Mouse (Mus musculus) lung, adult 2 months (tissue): ENCODE data around the gene Spata31d1a. TPM values are rescaled to one million over a fixed set of nuclear protein-coding genes. Genes with fewer than 3 reads are reported as not detected.
"Not testable (repeated sequence)": the region's sequence is repeated elsewhere in the genome, so short reads cannot be mapped to it uniquely, and the experiment has no call there.

Experiments
- DNase-seq: peaks from one replicate; pipeline ENCODE4 v3.0.0; 2022
- H3K4me1 ChIP-seq: fragments of 200-500 bp; 2 replicates; pipeline ENCODE4 v1.6.1; 2011; ENCODE audit warnings: low read length; ENCODE audit not compliant: control insufficient read depth, insufficient read depth
- H3K4me3 ChIP-seq: fragments of 200-500 bp; replicated peaks from 2 replicates; pipeline ENCODE3; 2011; ENCODE audit warnings: low read depth, mild to moderate bottlenecking, control low read depth, low read length; ENCODE audit errors: extremely low read depth
- CTCF ChIP-seq: fragments of 200-500 bp; IDR thresholded peaks from 2 replicates; pipeline ENCODE4 v1.5.1; 2011; ENCODE audit warnings: mild to moderate bottlenecking, low read length, control low read depth; ENCODE audit not compliant: insufficient read depth
- POLR2A ChIP-seq: fragments of 200-500 bp; IDR thresholded peaks from 2 replicates; pipeline ENCODE4 v1.6.1; 2011; ENCODE audit warnings: low read depth, mild to moderate bottlenecking, control low read depth, low read length, borderline replicate concordance; ENCODE audit errors: extremely low read depth
- WGBS: fragments of 180-500 bp; shearing (Covaris S2); methylation state at CpG from one replicate; pipeline ENCODE4 v1.1.7; 2018; 5-methylcytosine and 5-hydroxymethylcytosine counted together
- polyA plus RNA-seq: library from polyadenylated mRNA; depleted of rRNA; stranded (reverse); fragments of >200 nt; gene quantifications from 2 replicates; pipeline ENCODE4 v1.2.3, GENCODE M21; 2012

Gene Spata31d1a
- polyA plus RNA-seq, 1 experiment: not detected

- TF ChIP-seq CTCF (no peak), POLR2A (no peak)
- Histone ChIP-seq H3K4me3 (no peak overlapping the region), H3K4me1 (no peaks in the 10 kb centered on the region)
- DNase-seq: no peak
- 23% methylated on average over 3 of the region's 3 CpGs for WGBS
Measured at GRCm38 (mm10) chr13:59735190-59735589, 25.1 kb upstream of the Spata31d1a start.

- 21% methylated on average over 6 of the region's 6 CpGs for WGBS
Measured at GRCm38 (mm10) chr13:59734347-59734746, 24.2 kb upstream of the Spata31d1a start.

GRCm38 (mm10) chr13:59733936-59734335, 23.8 kb upstream of the Spata31d1a start:
- 80% methylated on average over 4 of the region's 4 CpGs for WGBS
- Histone ChIP-seq H3K4me1 (no peaks in the 10 kb centered on the region), H3K4me3 (no peak overlapping the region)
- DNase-seq: no peak
- no peak for TF ChIP-seq CTCF
- no peak for TF ChIP-seq POLR2A

More at GRCm38 (mm10) chr13:59734347-59734746, 24.2 kb upstream of the Spata31d1a start:
- H3K4me1 ChIP-seq, H3K4me3 ChIP-seq, DNase-seq: not testable (repeated sequence)

- TF ChIP-seq POLR2A (no peak), CTCF (no peak)
- no peak for DNase-seq
- 52% methylated on average over 7 of the region's 7 CpGs for WGBS
- no peak within 1 kb of the TSS for H3K4me3 ChIP-seq
- no peaks in the 10 kb centered on the region for H3K4me1 ChIP-seq
Measured at GRCm38 (mm10) chr13:59731652-59732051, 21.5 kb upstream of the Spata31d1a start, which contains the start of gene Spata31d1d. Gene Spata31d1d, minus strand, starts transcription at chr13:59731752.

GRCm38 (mm10) chr13:59728378-59729093, 18.4 kb upstream of the Spata31d1a start:
- H3K4me1 ChIP-seq: no peaks in the 10 kb centered on the region
- TF ChIP-seq POLR2A: no peak
- peak; percentile 97 for TF ChIP-seq CTCF
- WGBS: 16% methylated on average over 7 of the region's 7 CpGs
- peak; percentile 75 for DNase-seq
- no peak overlapping the region for H3K4me3 ChIP-seq

- no peak for TF ChIP-seq POLR2A
- TF ChIP-seq CTCF: no peak
- Histone ChIP-seq H3K4me1 (no peaks in the 10 kb centered on the region), H3K4me3 (no peak overlapping the region)
- 36% methylated on average over 29 of the region's 29 CpGs for WGBS
- DNase-seq: no peak
Measured at GRCm38 (mm10) chr13:59726139-59726867, 16.2 kb upstream of the Spata31d1a start.

GRCm38 (mm10) chr13:59722089-59722488, 12.0 kb upstream of the Spata31d1a start:
- 92% methylated on average over 1 of the region's 1 CpGs for WGBS
- not testable (repeated sequence) for H3K4me1 ChIP-seq, H3K4me3 ChIP-seq, DNase-seq

GRCm38 (mm10) chr13:59719475-59719874, 9.3 kb upstream of the Spata31d1a start:
- WGBS: 79% methylated on average over 1 of the region's 1 CpGs
- no peak for TF ChIP-seq CTCF
- TF ChIP-seq POLR2A: no peak
- H3K4me1 ChIP-seq: no peaks in the 10 kb centered on the region

GRCm38 (mm10) chr13:59718857-59719440, 8.8 kb upstream of the Spata31d1a start:
- H3K4me1 ChIP-seq, DNase-seq, H3K4me3 ChIP-seq: not testable (repeated sequence)
- WGBS: 16% methylated on average over 6 of the region's 6 CpGs

More at GRCm38 (mm10) chr13:59719475-59719874, 9.3 kb upstream of the Spata31d1a start:
- no peak overlapping the region for H3K4me3 ChIP-seq
- DNase-seq: no peak

GRCm38 (mm10) chr13:59713710-59714109, 3.6 kb upstream of the Spata31d1a start:
- no peak for DNase-seq
- no peak for TF ChIP-seq CTCF
- TF ChIP-seq POLR2A: no peak
- Histone ChIP-seq H3K4me1 (no peaks in the 10 kb centered on the region), H3K4me3 (no peak overlapping the region)
- WGBS: 35% methylated on average over 3 of the region's 3 CpGs

GRCm38 (mm10) chr13:59711984-59712383, 1.9 kb upstream of the Spata31d1a start, which contains the start of gene Spata31d1b:
Gene Spata31d1b, plus strand, starts transcription at chr13:59712284.
- not testable (repeated sequence) for H3K4me3 ChIP-seq, H3K4me1 ChIP-seq, DNase-seq
- WGBS: 69% methylated on average over 3 of the region's 3 CpGs
